Mouse (Mus musculus): ENCODE results near the gene Vps37d.
A peak's percentile ranks its signal among the peaks of the same experiment; 100 is the strongest.

Gene Vps37d

GRCm38 (mm10) chr5:135077564-135078481 lies at the start of gene Vps37d:
Vps37d (minus strand) TSS chr5:135078266.
- peak; percentile 93 for DNase-seq (ENCODE audit: low spot score)

- DNase-seq (ENCODE audit: low spot score): no peak
These were observed 49.6 kb upstream of the Vps37d start for GRCm38 (mm10) chr5:135127669-135128068.

- no peak for DNase-seq (ENCODE audit: low spot score)
These were observed 48.1 kb upstream of the Vps37d start for GRCm38 (mm10) chr5:135126121-135126520.

- no peak for DNase-seq (ENCODE audit: low spot score)
These were observed 42.7 kb upstream of the Vps37d start for GRCm38 (mm10) chr5:135120753-135121152.

GRCm38 (mm10) chr5:135118589-135119081 lies 40.6 kb upstream of the Vps37d start:
- DNase-seq (ENCODE audit: low spot score): peak; percentile 80

- DNase-seq (ENCODE audit: low spot score): no peak
These were observed 37.2 kb upstream of the Vps37d start for GRCm38 (mm10) chr5:135115241-135115640.

- DNase-seq (ENCODE audit: low spot score): no peak
These were observed 35.7 kb upstream of the Vps37d start for GRCm38 (mm10) chr5:135113782-135114181.

- DNase-seq (ENCODE audit: low spot score): no peak
These were observed 31.9 kb upstream of the Vps37d start for GRCm38 (mm10) chr5:135109976-135110375.

- no peak for DNase-seq (ENCODE audit: low spot score)
These were observed 31.4 kb upstream of the Vps37d start for GRCm38 (mm10) chr5:135109426-135109825.

GRCm38 (mm10) chr5:135109017-135109416 lies 31.0 kb upstream of the Vps37d start:
- DNase-seq (ENCODE audit: low spot score): no peak

- peak; percentile 74 for DNase-seq (ENCODE audit: low spot score)
These were observed 29.7 kb upstream of the Vps37d start for GRCm38 (mm10) chr5:135107521-135108501.

GRCm38 (mm10) chr5:135106758-135107256 lies 28.7 kb upstream of the Vps37d start:
- DNase-seq (ENCODE audit: low spot score): peak; percentile 97

- peak; percentile 44 for DNase-seq (ENCODE audit: low spot score)
These were observed 26.1 kb upstream of the Vps37d start for GRCm38 (mm10) chr5:135103999-135104660.

GRCm38 (mm10) chr5:135100981-135101380 lies 22.9 kb upstream of the Vps37d start:
- no peak for DNase-seq (ENCODE audit: low spot score)

GRCm38 (mm10) chr5:135089653-135090052 lies 11.6 kb upstream of the Vps37d start, which contains the start of gene Mlxipl:
Mlxipl (plus strand) TSS chr5:135089890.
- DNase-seq (ENCODE audit: low spot score): peak; percentile 18

GRCm38 (mm10) chr5:135086871-135087270 lies 8.8 kb upstream of the Vps37d start:
- peak; percentile 24 for DNase-seq (ENCODE audit: low spot score)

- no peak for DNase-seq (ENCODE audit: low spot score)
These were observed 2.5 kb upstream of the Vps37d start for GRCm38 (mm10) chr5:135080539-135080938.

- DNase-seq (ENCODE audit: low spot score): no peak
These were observed 1.5 kb upstream of the Vps37d start for GRCm38 (mm10) chr5:135079578-135079977.

GRCm38 (mm10) chr5:135078482-135078810 lies 380 bp upstream of the Vps37d start:
- DNase-seq (ENCODE audit: low spot score): no peak

- peak; percentile 61 for DNase-seq (ENCODE audit: low spot score)
These were observed 1.0 kb downstream of the Vps37d start for GRCm38 (mm10) chr5:135076931-135077505.

GRCm38 (mm10) chr5:135076368-135076767 lies 1.7 kb downstream of the Vps37d start:
- no peak for DNase-seq (ENCODE audit: low spot score)

Measured in embryo, embryonic 10.5 days (tissue).